Mouse (Mus musculus): ENCODE data around the gene Rcc1. TPM values are rescaled to one million over a fixed set of nuclear protein-coding genes. Genes with fewer than 3 reads are reported as not detected.

Gene Rcc1
- 3.0 and 4.2 TPM in 2 replicates for total RNA-seq (2014; rRNA removed)
- polyA plus RNA-seq (2012; rRNA removed): 2.8 and 4.0 TPM in 2 replicates

- Histone ChIP-seq H3K27ac (replicated peaks; ENCODE audit: insufficient read depth, low read depth, low read length) (peak within 1 kb of the TSS; percentile 78), H3K79me2 (ENCODE audit: control insufficient read depth, insufficient read depth, low read length) (peaks cover 3% of the 10 kb centered on the region; the same call in 1 of the 2 replicates), H3K36me3 (ENCODE audit: control insufficient read depth, insufficient read depth, low read length) (peaks cover 27% of the 10 kb centered on the region), H3K4me1 (ENCODE audit: control insufficient read depth, insufficient read depth, low read length) (peaks cover 3% of the 10 kb centered on the region; the same call in 1 of the 2 replicates), H3K27me3 (ENCODE audit: control insufficient read depth, insufficient read depth, low read length) (no peaks in the 10 kb centered on the region), H3K9ac (ENCODE audit: low read depth, low read length) (peak within 1 kb of the TSS; percentile 92), H3K4me3 (ENCODE audit: insufficient read depth, low read depth, low read length) (peak within 1 kb of the TSS; percentile 79)
- peak; percentile 92 for DNase-seq (ENCODE audit: extremely low read depth, low read depth, low spot score)
- under 1% methylated on average over 31 of the region's 31 CpGs for WGBS
- TF ChIP-seq CTCF (IDR thresholded peaks at IDR 0.05; ENCODE audit: low read depth, low read length) (no peak), POLR2A (IDR thresholded peaks at IDR 0.05; ENCODE audit: extremely low read depth, insufficient read depth, low read length) (peak; percentile 98)
Measured at GRCm38 (mm10) chr4:132353481-132353885, at the start of gene Rcc1. Rcc1 (minus strand) TSS chr4:132353605.

DNA sequence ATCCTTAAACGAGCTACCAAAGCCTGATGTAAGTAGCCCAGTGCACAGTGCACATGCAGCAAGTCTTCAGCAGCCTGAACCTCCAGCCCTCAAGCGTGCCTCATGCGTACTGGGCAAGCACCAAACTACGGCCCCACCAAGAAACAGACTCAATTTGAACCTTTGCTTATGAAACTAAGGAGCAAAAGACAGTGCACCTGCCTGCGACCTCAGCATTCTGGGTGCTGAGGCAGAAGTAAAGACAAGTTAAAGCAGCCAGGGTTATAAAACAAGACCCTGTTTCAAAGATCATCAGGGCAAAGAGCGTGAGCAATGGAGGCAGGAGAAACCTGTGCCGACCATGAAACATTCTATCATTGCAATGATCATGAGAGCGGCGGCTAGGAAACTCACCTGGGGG lies 47.6 kb upstream of the Rcc1 start:
- H3K27ac ChIP-seq (replicated peaks; ENCODE audit: insufficient read depth, low read depth, low read length): no peak overlapping the region
- peaks cover 34% of the 10 kb centered on the region; the same call in 1 of the 2 replicates for H3K79me2 ChIP-seq (ENCODE audit: control insufficient read depth, insufficient read depth, low read length)
- no peaks in the 10 kb centered on the region for H3K36me3 ChIP-seq (ENCODE audit: control insufficient read depth, insufficient read depth, low read length)
- TF ChIP-seq POLR2A (IDR thresholded peaks at IDR 0.05; ENCODE audit: extremely low read depth, insufficient read depth, low read length): no peak
- TF ChIP-seq CTCF (IDR thresholded peaks at IDR 0.05; ENCODE audit: low read depth, low read length): no peak
- no peak for DNase-seq (ENCODE audit: extremely low read depth, low read depth, low spot score)
- no peak overlapping the region for H3K9ac ChIP-seq (ENCODE audit: low read depth, low read length)
- no peak overlapping the region for H3K4me3 ChIP-seq (ENCODE audit: insufficient read depth, low read depth, low read length)
- no peaks in the 10 kb centered on the region for H3K27me3 ChIP-seq (ENCODE audit: control insufficient read depth, insufficient read depth, low read length)
- H3K4me1 ChIP-seq (ENCODE audit: control insufficient read depth, insufficient read depth, low read length): peaks cover 2% of the 10 kb centered on the region; the same call in 1 of the 2 replicates
- WGBS: 91% methylated on average over 9 of the region's 9 CpGs

DNA sequence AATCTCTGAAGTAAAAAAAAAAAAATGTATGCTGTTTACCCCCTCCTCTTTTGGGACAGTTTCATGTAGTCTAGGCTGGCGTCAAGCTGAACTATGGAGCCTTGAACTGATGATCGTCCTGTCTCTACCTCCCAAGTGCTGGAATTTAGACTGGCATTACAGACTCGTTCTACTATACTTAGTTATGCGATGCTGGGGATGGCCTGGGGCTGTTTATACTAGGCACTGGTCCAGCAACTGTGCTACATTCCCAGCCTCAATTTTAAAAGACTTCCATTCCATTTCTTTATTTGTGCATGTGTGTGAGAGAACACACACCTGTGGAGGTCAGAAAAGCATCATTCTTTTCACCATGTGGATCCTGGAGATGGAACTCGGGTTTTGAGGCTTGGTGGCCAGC lies 45.5 kb upstream of the Rcc1 start:
- no peaks in the 10 kb centered on the region for H3K36me3 ChIP-seq (ENCODE audit: control insufficient read depth, insufficient read depth, low read length)
- H3K4me3 ChIP-seq (ENCODE audit: insufficient read depth, low read depth, low read length): no peak overlapping the region
- WGBS: 82% methylated on average over 5 of the region's 5 CpGs
- no peak for TF ChIP-seq POLR2A (IDR thresholded peaks at IDR 0.05; ENCODE audit: extremely low read depth, insufficient read depth, low read length)
- TF ChIP-seq CTCF (IDR thresholded peaks at IDR 0.05; ENCODE audit: low read depth, low read length): no peak
- no peak for DNase-seq (ENCODE audit: extremely low read depth, low read depth, low spot score)
- peaks cover 2% of the 10 kb centered on the region; the same call in 1 of the 2 replicates for H3K4me1 ChIP-seq (ENCODE audit: control insufficient read depth, insufficient read depth, low read length)
- H3K9ac ChIP-seq (ENCODE audit: low read depth, low read length): no peak overlapping the region
- H3K79me2 ChIP-seq (ENCODE audit: control insufficient read depth, insufficient read depth, low read length): peaks cover 32% of the 10 kb centered on the region; the same call in 1 of the 2 replicates
- H3K27ac ChIP-seq (replicated peaks; ENCODE audit: insufficient read depth, low read depth, low read length): no peak overlapping the region
- H3K27me3 ChIP-seq (ENCODE audit: control insufficient read depth, insufficient read depth, low read length): no peaks in the 10 kb centered on the region

DNA sequence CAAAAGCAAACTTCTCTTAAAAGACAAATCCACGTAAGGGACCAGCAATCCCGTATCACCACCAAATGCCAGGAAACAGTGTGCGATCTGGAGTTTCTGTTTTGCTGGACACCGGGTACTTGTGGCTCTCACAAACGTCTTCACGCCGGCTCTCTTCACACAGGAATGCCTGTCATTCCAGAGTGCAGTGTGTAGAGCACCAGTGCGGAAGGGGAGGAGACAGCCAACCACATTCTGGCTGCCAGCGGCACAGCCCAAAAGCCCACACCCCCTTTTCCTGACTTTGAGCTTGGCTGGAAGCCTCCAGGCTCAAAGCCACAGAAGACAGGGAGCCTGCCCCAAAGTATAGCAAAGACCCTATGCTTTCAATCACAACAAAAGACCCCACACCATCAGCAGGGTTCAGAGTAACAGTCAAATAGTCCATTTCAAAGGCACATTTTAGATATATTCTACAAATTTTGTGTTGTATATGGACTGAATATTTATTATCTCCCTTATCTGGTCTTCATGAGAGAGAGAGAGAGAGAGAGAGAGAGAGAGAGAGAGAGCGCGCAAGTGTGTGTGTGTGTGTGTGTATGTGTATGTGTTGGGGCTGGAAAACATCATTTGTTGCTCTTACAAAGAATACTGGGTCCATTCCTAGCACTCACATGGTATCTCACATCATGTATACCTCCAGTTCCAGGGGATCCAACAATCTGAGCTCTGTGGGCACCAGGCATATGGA lies 44.8 kb upstream of the Rcc1 start:
- H3K4me1 ChIP-seq (ENCODE audit: control insufficient read depth, insufficient read depth, low read length): peaks cover 2% of the 10 kb centered on the region; the same call in 1 of the 2 replicates
- H3K79me2 ChIP-seq (ENCODE audit: control insufficient read depth, insufficient read depth, low read length): peaks cover 31% of the 10 kb centered on the region; the same call in 1 of the 2 replicates
- no peak for TF ChIP-seq CTCF (IDR thresholded peaks at IDR 0.05; ENCODE audit: low read depth, low read length)
- TF ChIP-seq POLR2A (IDR thresholded peaks at IDR 0.05; ENCODE audit: extremely low read depth, insufficient read depth, low read length): no peak
- DNase-seq (ENCODE audit: extremely low read depth, low read depth, low spot score): peak; percentile 69
- H3K27me3 ChIP-seq (ENCODE audit: control insufficient read depth, insufficient read depth, low read length): no peaks in the 10 kb centered on the region
- WGBS: 34% methylated on average over 11 of the region's 11 CpGs
- H3K36me3 ChIP-seq (ENCODE audit: control insufficient read depth, insufficient read depth, low read length): no peaks in the 10 kb centered on the region
- no peak overlapping the region for H3K9ac ChIP-seq (ENCODE audit: low read depth, low read length)
- H3K27ac ChIP-seq (replicated peaks; ENCODE audit: insufficient read depth, low read depth, low read length): no peak overlapping the region
- H3K4me3 ChIP-seq (ENCODE audit: insufficient read depth, low read depth, low read length): peak overlapping the region; percentile 21; the same call in 1 of the 2 replicates

DNA sequence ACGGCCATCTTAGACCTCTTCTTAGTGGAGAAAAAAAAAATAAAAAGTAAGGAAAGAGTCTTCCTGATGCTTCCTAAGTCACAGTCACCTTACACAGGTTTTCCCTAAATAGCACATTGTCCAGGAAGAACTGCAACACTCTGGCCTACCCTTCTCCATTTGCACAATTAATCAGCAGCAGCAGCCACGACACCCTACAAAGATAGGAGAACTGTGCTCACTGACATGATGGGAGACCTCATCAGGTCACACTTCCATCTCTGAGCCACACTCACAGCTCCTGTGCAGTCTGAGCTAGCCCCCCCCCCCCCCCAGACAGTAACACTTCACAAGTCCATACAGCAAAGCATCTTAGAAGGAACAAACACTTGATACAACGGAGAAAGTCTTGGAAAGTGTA lies 43.7 kb upstream of the Rcc1 start:
- Histone ChIP-seq H3K9ac (ENCODE audit: low read depth, low read length) (no peak overlapping the region), H3K4me1 (ENCODE audit: control insufficient read depth, insufficient read depth, low read length) (peaks cover 2% of the 10 kb centered on the region; the same call in 1 of the 2 replicates), H3K27ac (replicated peaks; ENCODE audit: insufficient read depth, low read depth, low read length) (no peak overlapping the region), H3K36me3 (ENCODE audit: control insufficient read depth, insufficient read depth, low read length) (no peaks in the 10 kb centered on the region), H3K27me3 (ENCODE audit: control insufficient read depth, insufficient read depth, low read length) (no peaks in the 10 kb centered on the region), H3K4me3 (ENCODE audit: insufficient read depth, low read depth, low read length) (no peak overlapping the region), H3K79me2 (ENCODE audit: control insufficient read depth, insufficient read depth, low read length) (peaks cover 28% of the 10 kb centered on the region; the same call in 1 of the 2 replicates)
- DNase-seq (ENCODE audit: extremely low read depth, low read depth, low spot score): no peak
- 82% methylated on average over 3 of the region's 3 CpGs for WGBS
- no peak for TF ChIP-seq CTCF (IDR thresholded peaks at IDR 0.05; ENCODE audit: low read depth, low read length)
- TF ChIP-seq POLR2A (IDR thresholded peaks at IDR 0.05; ENCODE audit: extremely low read depth, insufficient read depth, low read length): no peak

- Histone ChIP-seq H3K4me1 (ENCODE audit: control insufficient read depth, insufficient read depth, low read length) (peaks cover 2% of the 10 kb centered on the region; the same call in 1 of the 2 replicates), H3K4me3 (ENCODE audit: insufficient read depth, low read depth, low read length) (no peak overlapping the region), H3K36me3 (ENCODE audit: control insufficient read depth, insufficient read depth, low read length) (no peaks in the 10 kb centered on the region), H3K27ac (replicated peaks; ENCODE audit: insufficient read depth, low read depth, low read length) (no peak overlapping the region), H3K9ac (ENCODE audit: low read depth, low read length) (no peak overlapping the region), H3K79me2 (ENCODE audit: control insufficient read depth, insufficient read depth, low read length) (peaks cover 24% of the 10 kb centered on the region; the same call in 1 of the 2 replicates), H3K27me3 (ENCODE audit: control insufficient read depth, insufficient read depth, low read length) (no peaks in the 10 kb centered on the region)
- no peak for DNase-seq (ENCODE audit: extremely low read depth, low read depth, low spot score)
- 95% methylated on average over 7 of the region's 7 CpGs for WGBS
- TF ChIP-seq POLR2A (IDR thresholded peaks at IDR 0.05; ENCODE audit: extremely low read depth, insufficient read depth, low read length) (no peak), CTCF (IDR thresholded peaks at IDR 0.05; ENCODE audit: low read depth, low read length) (no peak)
Measured at GRCm38 (mm10) chr4:132396251-132396650, 42.8 kb upstream of the Rcc1 start.
